Mouse (Mus musculus): ENCODE results near the gene Stx12. TPM values are rescaled to one million over a fixed set of nuclear protein-coding genes. Genes with fewer than 3 reads are reported as not detected.
A peak's percentile ranks its signal among the peaks of the same experiment; 100 is the strongest.
"Not testable (repeated sequence)": the region's sequence is repeated elsewhere in the genome, so short reads cannot be mapped to it uniquely, and the experiment has no call there.

The Stx12 gene
- polyA plus RNA-seq (2014; fragmentation: Nextera tagmentation; extraction: Ambion mirVana) = 165 and 181 TPM in 2 replicates

DNA sequence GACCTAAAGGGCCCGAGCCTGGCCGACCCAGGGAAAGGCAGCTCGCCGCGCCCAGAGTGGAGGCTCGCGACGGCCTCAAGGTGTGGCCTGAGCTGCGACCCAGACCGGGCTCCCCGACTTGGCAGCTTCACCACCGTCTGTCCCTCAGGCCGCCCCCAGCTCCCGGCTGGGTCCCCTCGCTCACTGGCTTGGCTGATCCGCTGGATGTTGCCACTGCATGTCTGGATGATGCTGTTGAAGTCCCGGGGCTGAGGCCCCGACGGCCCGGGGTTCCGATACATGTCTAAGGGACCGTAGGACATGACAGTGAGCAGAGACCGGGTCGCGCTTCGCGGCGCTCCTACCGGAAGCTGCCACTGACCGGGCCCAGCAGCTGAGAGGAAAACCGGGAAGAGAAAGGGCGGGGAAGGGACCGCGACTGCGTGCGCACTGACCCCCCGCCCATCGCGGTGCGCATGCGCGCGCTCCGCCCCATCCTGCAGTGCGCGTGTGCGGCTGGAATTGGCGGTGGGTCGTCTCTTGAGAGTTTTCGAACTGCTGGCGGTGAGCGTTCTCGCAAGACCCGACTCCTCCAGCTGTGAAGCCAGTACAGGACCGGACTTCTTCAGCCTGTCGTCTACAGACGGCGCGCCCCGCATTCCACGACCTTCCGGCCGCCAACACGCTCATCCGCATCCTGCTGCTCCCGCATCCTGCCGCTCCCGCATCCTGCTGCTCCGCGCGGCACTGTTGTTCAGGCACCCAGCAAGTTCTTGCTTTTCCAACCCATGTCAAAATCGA lies at the start of gene Stx12:
Gene Stx12, minus strand, starts transcription at position 446 of the 780 bp plus-strand sequence.
- Histone ChIP-seq H3K4me1 (replicated peaks; ENCODE audit: control insufficient read depth, insufficient read depth, low read length) (peaks cover 19% of the 10 kb centered on the region), H3K4me3 (replicated peaks; ENCODE audit: low read length) (peak within 1 kb of the TSS; percentile 99), H3K27ac (peak within 1 kb of the TSS; percentile 84), H3K9me3 (ENCODE audit: control insufficient read depth, low read length) (no peaks in the 10 kb centered on the region), H3K4me2 (replicated peaks) (peak within 1 kb of the TSS; percentile 75), H3K27me3 (ENCODE audit: control insufficient read depth, insufficient read depth, low read length) (no peaks in the 10 kb centered on the region), H3K36me3 (replicated peaks; ENCODE audit: control insufficient read depth, insufficient read depth) (peaks cover 12% of the 10 kb centered on the region; the same call in 1 of the 2 replicates), H3K9ac (peak within 1 kb of the TSS; percentile 97)
- ATAC-seq (ENCODE audit: low FRiP score) (peak; percentile 95), DNase-seq (ENCODE audit: low spot score) (peak; percentile 93)
- WGBS = under 1% methylated on average over 72 of the region's 72 CpGs

DNA sequence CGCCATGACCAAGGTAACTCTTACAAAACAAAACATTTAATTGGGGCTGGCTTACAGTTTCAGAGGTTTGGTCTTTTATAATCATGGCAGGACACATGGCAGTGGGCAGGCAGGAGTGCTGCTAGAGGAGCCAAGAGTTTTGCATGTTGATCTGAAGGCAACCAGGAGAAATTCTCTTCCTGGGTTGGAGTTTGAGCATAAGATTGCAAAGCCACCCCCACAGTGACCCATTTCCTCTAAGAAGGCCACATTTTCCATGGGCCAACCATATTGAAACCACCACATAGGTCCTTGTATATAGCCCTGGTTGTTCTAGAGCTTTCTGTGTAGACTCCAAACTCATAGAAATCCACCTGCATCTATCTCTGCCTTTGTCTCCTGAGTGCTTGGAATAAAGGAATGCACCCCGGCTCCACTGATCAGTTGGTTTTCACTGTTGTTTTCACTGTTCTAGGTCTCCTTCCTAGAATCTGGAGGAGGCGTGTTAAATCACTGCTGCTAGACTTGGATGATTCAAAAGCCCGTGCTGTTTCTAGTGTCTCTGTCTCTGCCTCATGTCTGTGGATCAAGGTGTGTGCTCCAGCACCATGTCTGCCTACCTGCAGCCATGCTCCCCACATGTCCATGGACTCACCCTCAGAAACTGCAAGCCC lies 48.6 kb upstream of the Stx12 start:
- H3K4me3 ChIP-seq (replicated peaks; ENCODE audit: low read length) = no peak overlapping the region
- 88% methylated on average over 4 of the region's 4 CpGs for WGBS
- H3K27ac ChIP-seq = no peak overlapping the region
- ATAC-seq (ENCODE audit: low FRiP score) (no peak), DNase-seq (ENCODE audit: low spot score) (no peak)
- H3K27me3 ChIP-seq (ENCODE audit: control insufficient read depth, insufficient read depth, low read length) = no peaks in the 10 kb centered on the region
- no peaks in the 10 kb centered on the region for H3K9me3 ChIP-seq (ENCODE audit: control insufficient read depth, low read length)
- H3K36me3 ChIP-seq (replicated peaks; ENCODE audit: control insufficient read depth, insufficient read depth) = no peaks in the 10 kb centered on the region
- peaks cover 8% of the 10 kb centered on the region for H3K4me1 ChIP-seq (replicated peaks; ENCODE audit: control insufficient read depth, insufficient read depth, low read length)
- no peak overlapping the region for H3K4me2 ChIP-seq (replicated peaks)
- no peak overlapping the region for H3K9ac ChIP-seq

- Histone ChIP-seq H3K27ac (no peak overlapping the region), H3K9ac (no peak overlapping the region), H3K27me3 (ENCODE audit: control insufficient read depth, insufficient read depth, low read length) (no peaks in the 10 kb centered on the region), H3K4me1 (replicated peaks; ENCODE audit: control insufficient read depth, insufficient read depth, low read length) (peaks cover 8% of the 10 kb centered on the region), H3K9me3 (ENCODE audit: control insufficient read depth, low read length) (no peaks in the 10 kb centered on the region), H3K4me2 (replicated peaks) (no peak overlapping the region), H3K4me3 (replicated peaks; ENCODE audit: low read length) (no peak overlapping the region), H3K36me3 (replicated peaks; ENCODE audit: control insufficient read depth, insufficient read depth) (no peaks in the 10 kb centered on the region)
- no peak for ATAC-seq (ENCODE audit: low FRiP score)
- 7% methylated on average over 8 of the region's 8 CpGs for WGBS
- DNase-seq (ENCODE audit: low spot score) = peak; percentile 65
Measured at GRCm38 (mm10) chr4:132930784-132931183, 46.5 kb upstream of the Stx12 start.

DNA sequence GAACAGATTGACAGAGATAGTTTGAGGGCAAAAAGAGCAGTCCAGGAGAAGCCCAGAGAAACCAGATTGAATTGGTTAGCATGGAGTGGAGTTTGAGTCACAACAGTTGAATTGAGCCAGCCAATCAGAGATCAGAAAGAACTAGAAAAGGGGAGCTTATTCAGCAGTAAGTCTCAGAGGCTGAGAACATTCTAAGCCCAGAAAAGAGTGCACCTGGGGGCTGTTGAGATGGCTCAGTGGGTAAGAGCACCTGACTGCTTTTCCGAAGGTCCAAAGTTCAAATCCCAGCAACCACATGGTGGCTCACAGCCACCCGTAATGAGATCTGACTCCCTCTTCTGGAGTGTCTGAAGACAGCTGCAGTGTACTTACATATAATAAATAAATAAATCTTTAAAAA lies 42.2 kb upstream of the Stx12 start:
- ATAC-seq (ENCODE audit: low FRiP score); DNase-seq (ENCODE audit: low spot score); H3K9ac ChIP-seq; H3K27ac ChIP-seq; H3K4me3 ChIP-seq (replicated peaks; ENCODE audit: low read length); H3K4me2 ChIP-seq (replicated peaks); H3K27me3 ChIP-seq (ENCODE audit: control insufficient read depth, insufficient read depth, low read length); H3K9me3 ChIP-seq (ENCODE audit: control insufficient read depth, low read length); H3K36me3 ChIP-seq (replicated peaks; ENCODE audit: control insufficient read depth, insufficient read depth); H3K4me1 ChIP-seq (replicated peaks; ENCODE audit: control insufficient read depth, insufficient read depth, low read length): not testable (repeated sequence)
- WGBS = 82% methylated on average over 2 of the region's 2 CpGs

GRCm38 (mm10) chr4:132922558-132923008 lies 38.3 kb upstream of the Stx12 start, which contains the start of gene Fam76a:
Gene Fam76a (minus strand): TSS chr4:132922558.
- WGBS = under 1% methylated on average over 53 of the region's 53 CpGs
- peaks cover 7% of the 10 kb centered on the region for H3K4me1 ChIP-seq (replicated peaks; ENCODE audit: control insufficient read depth, insufficient read depth, low read length)
- peak within 1 kb of the TSS; percentile 82 for H3K4me2 ChIP-seq (replicated peaks)
- no peaks in the 10 kb centered on the region for H3K27me3 ChIP-seq (ENCODE audit: control insufficient read depth, insufficient read depth, low read length)
- peak within 1 kb of the TSS; percentile 97 for H3K9ac ChIP-seq
- H3K27ac ChIP-seq = peak within 1 kb of the TSS; percentile 91
- DNase-seq (ENCODE audit: low spot score) (peak; percentile 100), ATAC-seq (ENCODE audit: low FRiP score) (peak; percentile 99)
- peak within 1 kb of the TSS; percentile 99 for H3K4me3 ChIP-seq (replicated peaks; ENCODE audit: low read length)
- H3K9me3 ChIP-seq (ENCODE audit: control insufficient read depth, low read length) = no peaks in the 10 kb centered on the region
- peaks cover 23% of the 10 kb centered on the region for H3K36me3 ChIP-seq (replicated peaks; ENCODE audit: control insufficient read depth, insufficient read depth)

- H3K27ac ChIP-seq = peak overlapping the region; percentile 91
- H3K4me1 ChIP-seq (replicated peaks; ENCODE audit: control insufficient read depth, insufficient read depth, low read length) = peaks cover 7% of the 10 kb centered on the region
- peaks cover 28% of the 10 kb centered on the region for H3K36me3 ChIP-seq (replicated peaks; ENCODE audit: control insufficient read depth, insufficient read depth)
- under 1% methylated on average over 48 of the region's 50 CpGs for WGBS
- ATAC-seq (ENCODE audit: low FRiP score) = peak; percentile 44
- peak overlapping the region; percentile 99 for H3K4me3 ChIP-seq (replicated peaks; ENCODE audit: low read length)
- peak overlapping the region; percentile 97 for H3K9ac ChIP-seq
- H3K4me2 ChIP-seq (replicated peaks) = peak overlapping the region; percentile 82
- no peaks in the 10 kb centered on the region for H3K9me3 ChIP-seq (ENCODE audit: control insufficient read depth, low read length)
- no peaks in the 10 kb centered on the region for H3K27me3 ChIP-seq (ENCODE audit: control insufficient read depth, insufficient read depth, low read length)
- DNase-seq (ENCODE audit: low spot score) = peak; percentile 43
Measured at GRCm38 (mm10) chr4:132922061-132922530, 37.8 kb upstream of the Stx12 start.

DNA sequence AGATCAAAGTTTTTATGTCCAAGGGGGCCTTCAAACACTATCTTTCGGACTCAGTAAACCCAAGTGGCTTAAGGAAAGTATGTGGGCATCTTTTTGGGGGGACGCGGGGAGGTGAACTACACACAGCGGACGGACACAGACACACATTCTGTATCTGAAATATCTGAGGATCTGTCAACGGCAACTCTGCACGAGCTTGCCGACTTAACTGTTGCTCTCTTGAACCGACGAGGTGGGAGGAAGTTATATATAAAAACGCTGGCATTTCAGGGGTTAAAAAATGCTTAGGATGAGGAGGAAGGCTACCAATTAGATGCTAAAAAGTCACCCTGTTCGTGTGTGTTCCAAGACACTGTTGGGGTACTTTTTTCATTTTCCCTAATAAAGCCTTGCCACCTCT lies 37.2 kb upstream of the Stx12 start:
- Histone ChIP-seq H3K4me1 (replicated peaks; ENCODE audit: control insufficient read depth, insufficient read depth, low read length) (peaks cover 7% of the 10 kb centered on the region), H3K27me3 (ENCODE audit: control insufficient read depth, insufficient read depth, low read length) (no peaks in the 10 kb centered on the region), H3K4me3 (replicated peaks; ENCODE audit: low read length) (peak overlapping the region; percentile 99), H3K4me2 (replicated peaks) (peak overlapping the region; percentile 82), H3K9ac (peak overlapping the region; percentile 97), H3K9me3 (ENCODE audit: control insufficient read depth, low read length) (no peaks in the 10 kb centered on the region), H3K27ac (peak overlapping the region; percentile 91; the same call in 1 of the 2 replicates), H3K36me3 (replicated peaks; ENCODE audit: control insufficient read depth, insufficient read depth) (peaks cover 34% of the 10 kb centered on the region)
- WGBS = 50% methylated on average over 12 of the region's 12 CpGs
- no peak for ATAC-seq (ENCODE audit: low FRiP score)
- DNase-seq (ENCODE audit: low spot score) = no peak

DNA sequence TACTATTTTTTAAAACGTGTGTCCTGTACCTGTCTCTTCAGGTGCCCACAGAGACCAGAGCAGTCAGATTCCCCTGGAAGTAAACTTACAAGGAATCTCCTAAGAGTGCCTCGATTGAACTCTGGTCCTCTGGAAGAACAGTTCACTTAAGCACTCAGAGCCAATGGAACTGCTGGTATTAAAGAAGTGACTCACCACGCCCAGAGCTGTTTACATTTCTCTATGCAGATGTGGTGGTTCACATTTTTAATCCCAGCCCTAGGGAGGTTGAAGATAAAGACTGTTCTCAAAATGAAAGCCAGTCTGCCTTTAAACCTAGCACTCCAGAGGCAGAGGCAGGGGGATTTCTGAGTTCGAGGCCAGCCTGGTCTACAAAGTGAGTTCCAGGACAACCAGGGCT lies 35.9 kb upstream of the Stx12 start:
- WGBS = 93% methylated on average over 4 of the region's 4 CpGs
- Histone ChIP-seq H3K4me1 (replicated peaks; ENCODE audit: control insufficient read depth, insufficient read depth, low read length) (peaks cover 7% of the 10 kb centered on the region), H3K4me2 (replicated peaks) (no peak overlapping the region), H3K9ac (no peak overlapping the region), H3K27ac (no peak overlapping the region), H3K9me3 (ENCODE audit: control insufficient read depth, low read length) (no peaks in the 10 kb centered on the region), H3K4me3 (replicated peaks; ENCODE audit: low read length) (no peak overlapping the region), H3K36me3 (replicated peaks; ENCODE audit: control insufficient read depth, insufficient read depth) (peaks cover 47% of the 10 kb centered on the region), H3K27me3 (ENCODE audit: control insufficient read depth, insufficient read depth, low read length) (no peaks in the 10 kb centered on the region)
- ATAC-seq (ENCODE audit: low FRiP score) (no peak), DNase-seq (ENCODE audit: low spot score) (no peak)

- not testable (repeated sequence) for H3K27ac ChIP-seq; H3K9me3 ChIP-seq (ENCODE audit: control insufficient read depth, low read length); DNase-seq (ENCODE audit: low spot score); H3K4me3 ChIP-seq (replicated peaks; ENCODE audit: low read length); H3K4me2 ChIP-seq (replicated peaks); H3K4me1 ChIP-seq (replicated peaks; ENCODE audit: control insufficient read depth, insufficient read depth, low read length); H3K27me3 ChIP-seq (ENCODE audit: control insufficient read depth, insufficient read depth, low read length); ATAC-seq (ENCODE audit: low FRiP score); H3K9ac ChIP-seq
- 85% methylated on average over 6 of the region's 6 CpGs for WGBS
- peaks cover 63% of the 10 kb centered on the region for H3K36me3 ChIP-seq (replicated peaks; ENCODE audit: control insufficient read depth, insufficient read depth)
Measured at GRCm38 (mm10) chr4:132918493-132918892, 34.2 kb upstream of the Stx12 start.
